Mouse (Mus musculus) embryonic facial prominence, embryonic 13.5 days (tissue): ENCODE measurements around the gene G6pc3. TPM values are rescaled to one million over a fixed set of nuclear protein-coding genes. Genes with fewer than 3 reads are reported as not detected.

Experiments used
- ATAC-seq: fragments of 200-750 bp; cut with Nextera tagmentation; 2 replicates; pipeline ENCODE4 v1.8.0; 2017; ENCODE audit warnings: low read depth; ENCODE audit not compliant: insufficient number of reproducible peaks, insufficient read depth, low FRiP score, low TSS enrichment
- H3K27ac ChIP-seq: fragments of 300-500 bp; sonication (generic); 2 replicates; pipeline ENCODE4 v1.5.1; 2015; ENCODE audit warnings: moderate library complexity, mild to moderate bottlenecking, inconsistent platforms
- H3K27me3 ChIP-seq: fragments of 300-500 bp; sonication (generic); 2 replicates; pipeline ENCODE4 v1.6.1; 2015; ENCODE audit warnings: mild to moderate bottlenecking, inconsistent platforms
- H3K36me3 ChIP-seq: fragments of 300-500 bp; sonication (generic); 2 replicates; pipeline ENCODE4 v1.6.1; 2015; ENCODE audit warnings: mild to moderate bottlenecking, inconsistent platforms
- H3K4me1 ChIP-seq: fragments of 300-500 bp; sonication (generic); 2 replicates; pipeline ENCODE4 v1.6.1; 2015; ENCODE audit warnings: inconsistent platforms
- H3K4me2 ChIP-seq: fragments of 300-500 bp; sonication (generic); 2 replicates; pipeline ENCODE4 v1.6.1; 2015; ENCODE audit warnings: moderate library complexity, mild to moderate bottlenecking, inconsistent platforms
- H3K4me3 ChIP-seq: fragments of 300-500 bp; sonication (generic); 2 replicates; pipeline ENCODE4 v1.5.1; 2015; ENCODE audit warnings: mild to moderate bottlenecking, inconsistent platforms
- H3K9ac ChIP-seq: fragments of 300-500 bp; sonication (generic); 2 replicates; pipeline ENCODE4 v1.6.1; 2015; ENCODE audit warnings: mild to moderate bottlenecking, inconsistent platforms
- H3K9me3 ChIP-seq: fragments of 300-500 bp; sonication (generic); 2 replicates; pipeline ENCODE4 v1.6.1; 2016; ENCODE audit warnings: inconsistent platforms
- WGBS: fragments of 180-500 bp; shearing (Covaris S2); methylation state at CpG from one replicate; pipeline ENCODE4 v1.1.7; 2015; ENCODE audit warnings: mixed read lengths; 5-methylcytosine and 5-hydroxymethylcytosine counted together
- polyA plus RNA-seq: library from polyadenylated mRNA; unstranded; fragments of >200 nt; fragmentation: Nextera tagmentation; extraction: Ambion mirVana; gene quantifications from 2 replicates; pipeline ENCODE4 v1.2.1, GENCODE M21; 2015

Gene G6pc3
- polyA plus RNA-seq, 1 experiment from 2014 or later, result 28.3 TPM

DNA sequence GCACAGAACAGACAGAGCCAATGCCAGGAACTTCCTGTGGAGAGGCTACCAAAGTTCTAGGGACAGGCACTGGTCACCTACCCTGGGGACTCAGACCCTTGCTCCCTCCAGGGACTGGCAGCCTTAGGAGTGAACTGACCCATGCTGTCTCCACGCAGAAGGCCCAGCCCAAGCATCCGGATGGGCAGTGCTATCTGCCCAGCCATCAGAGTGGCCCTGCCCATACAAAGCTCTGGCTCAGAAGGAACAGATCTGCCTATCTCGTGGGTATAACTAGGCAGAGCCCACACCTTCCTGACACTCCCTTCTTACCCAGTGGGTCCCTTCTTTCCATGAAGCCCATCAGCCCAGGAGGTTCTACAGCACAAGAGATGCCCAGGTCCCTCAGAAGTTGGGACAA is 20.8 kb downstream of the G6pc3 start:
- Histone ChIP-seq H3K4me3 (no peak overlapping the region), H3K4me1 (peaks cover 82% of the 10 kb centered on the region), H3K4me2 (no peak overlapping the region), H3K27ac (peak overlapping the region; percentile 81; the same call in 1 of the 2 replicates), H3K9me3 (no peaks in the 10 kb centered on the region), H3K9ac (0 out of 2 replicates have a peak overlapping the region, but pooled peaks have one; percentile 21), H3K36me3 (peaks cover 27% of the 10 kb centered on the region), H3K27me3 (no peaks in the 10 kb centered on the region)
- ATAC-seq, result no peak
- 61% methylated on average over 3 of the region's 3 CpGs for WGBS

GRCm38 (mm10) chr11:102211011-102211410 is 21.6 kb downstream of the G6pc3 start:
- Histone ChIP-seq H3K36me3 (peaks cover 20% of the 10 kb centered on the region), H3K9me3 (no peaks in the 10 kb centered on the region), H3K4me2 (no peak overlapping the region; the same call in 1 of the 2 replicates), H3K27ac (peak overlapping the region; percentile 83), H3K4me1 (peaks cover 90% of the 10 kb centered on the region), H3K9ac (0 out of 2 replicates have a peak overlapping the region, but pooled peaks have one; percentile 12), H3K4me3 (no peak overlapping the region), H3K27me3 (no peaks in the 10 kb centered on the region)
- WGBS, result 31% methylated on average over 5 of the region's 5 CpGs
- ATAC-seq, result no peak

- Histone ChIP-seq H3K4me3 (no peak overlapping the region), H3K9me3 (no peaks in the 10 kb centered on the region), H3K4me2 (peak overlapping the region; percentile 11; the same call in 1 of the 2 replicates), H3K27ac (peak overlapping the region; percentile 83), H3K36me3 (peaks cover 11% of the 10 kb centered on the region), H3K9ac (no peak overlapping the region), H3K27me3 (no peaks in the 10 kb centered on the region), H3K4me1 (peaks cover 93% of the 10 kb centered on the region)
- WGBS, result 51% methylated on average over 18 of the region's 18 CpGs
- no peak for ATAC-seq
Measured at GRCm38 (mm10) chr11:102211936-102212341, 22.5 kb downstream of the G6pc3 start.

GRCm38 (mm10) chr11:102214430-102215156 is 25.2 kb downstream of the G6pc3 start:
- no peak overlapping the region for H3K4me3 ChIP-seq
- no peak overlapping the region for H3K9ac ChIP-seq
- H3K27me3 ChIP-seq, result no peaks in the 10 kb centered on the region
- 57% methylated on average over 10 of the region's 10 CpGs for WGBS
- H3K27ac ChIP-seq, result peak overlapping the region; percentile 5; the same call in 1 of the 2 replicates
- H3K4me1 ChIP-seq, result peaks cover 94% of the 10 kb centered on the region
- H3K4me2 ChIP-seq, result peak overlapping the region; percentile 14; the same call in 1 of the 2 replicates
- peaks cover 19% of the 10 kb centered on the region for H3K36me3 ChIP-seq
- ATAC-seq, result no peak
- no peaks in the 10 kb centered on the region for H3K9me3 ChIP-seq

GRCm38 (mm10) chr11:102215511-102215910 is 26.1 kb downstream of the G6pc3 start:
- Histone ChIP-seq H3K36me3 (peaks cover 21% of the 10 kb centered on the region), H3K9me3 (no peaks in the 10 kb centered on the region), H3K4me3 (no peak overlapping the region), H3K4me1 (peaks cover 95% of the 10 kb centered on the region), H3K9ac (peak overlapping the region; percentile 40), H3K27me3 (no peaks in the 10 kb centered on the region), H3K4me2 (peak overlapping the region; percentile 93), H3K27ac (0 out of 2 replicates have a peak overlapping the region, but pooled peaks have one; percentile 5)
- no peak for ATAC-seq
- WGBS, result 49% methylated on average over 11 of the region's 11 CpGs

DNA sequence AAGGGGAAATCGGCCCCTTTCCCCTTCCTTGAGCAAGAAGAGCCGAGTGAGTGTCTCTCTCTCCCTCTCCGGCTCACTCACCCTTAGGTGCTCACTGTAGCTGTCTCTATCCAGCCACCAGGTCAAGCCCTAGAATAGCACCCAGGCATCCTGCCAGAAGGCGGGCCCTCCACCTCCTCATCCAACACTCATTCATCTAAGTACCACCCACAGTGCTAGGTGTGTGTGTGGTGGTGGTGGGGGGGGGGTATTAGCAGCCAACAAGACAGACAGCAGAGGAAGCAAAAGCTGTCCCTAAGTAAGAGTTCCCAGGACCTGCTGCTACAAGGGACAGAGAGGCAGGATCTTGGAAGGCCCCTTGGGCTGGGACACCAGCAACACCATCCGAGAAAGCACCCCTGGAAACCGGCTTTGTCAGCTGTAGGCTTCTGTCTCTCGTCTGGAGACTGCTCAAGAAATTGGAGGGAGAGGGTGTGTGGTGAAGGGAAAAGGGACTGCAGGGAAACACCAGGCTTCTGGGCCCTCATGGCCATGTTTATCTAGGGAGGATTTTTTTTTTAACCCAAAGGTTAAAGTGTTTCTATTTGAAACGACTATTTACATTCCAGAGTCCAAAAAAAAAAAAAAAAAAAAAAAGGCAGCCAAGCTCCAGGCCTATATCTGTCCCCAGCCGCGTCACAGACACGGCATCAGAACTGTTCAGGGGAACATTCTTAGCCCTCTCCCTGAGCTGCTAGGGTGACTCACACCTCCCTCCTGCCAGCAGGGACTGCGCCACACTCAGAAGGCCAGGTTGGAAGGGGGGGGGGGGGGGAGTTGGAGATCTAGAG is 26.9 kb downstream of the G6pc3 start:
- Histone ChIP-seq H3K4me2 (peak overlapping the region; percentile 93), H3K27me3 (no peaks in the 10 kb centered on the region), H3K36me3 (peaks cover 26% of the 10 kb centered on the region), H3K27ac (peak overlapping the region; percentile 88), H3K4me3 (peak overlapping the region; percentile 6; the same call in 1 of the 2 replicates), H3K4me1 (peaks cover 91% of the 10 kb centered on the region), H3K9ac (peak overlapping the region; percentile 40; the same call in 1 of the 2 replicates), H3K9me3 (no peaks in the 10 kb centered on the region)
- no peak for ATAC-seq
- whole genome bisulfite sequencing, result 45% methylated on average over 12 of the region's 12 CpGs

DNA sequence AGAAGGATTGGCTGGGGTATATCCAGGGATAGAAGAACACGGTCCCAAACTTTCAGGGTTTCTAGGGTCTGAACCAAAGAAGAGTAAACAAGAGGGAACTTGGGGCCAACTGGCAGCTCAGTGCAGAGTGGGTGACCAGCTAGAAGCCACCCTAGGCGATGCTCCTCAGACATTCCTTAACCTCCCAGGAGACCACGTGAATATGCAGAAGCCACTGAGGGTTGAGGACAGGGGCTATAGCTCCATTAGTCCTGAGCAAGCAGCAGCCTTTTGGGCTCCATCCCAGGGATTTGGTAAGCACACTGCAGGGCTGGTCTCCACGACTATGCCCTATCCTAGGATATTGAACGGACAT is 27.4 kb downstream of the G6pc3 start:
- Histone ChIP-seq H3K27me3 (no peaks in the 10 kb centered on the region), H3K27ac (peak overlapping the region; percentile 88), H3K4me2 (peak overlapping the region; percentile 93), H3K36me3 (peaks cover 32% of the 10 kb centered on the region), H3K9me3 (no peaks in the 10 kb centered on the region), H3K9ac (no peak overlapping the region), H3K4me1 (peaks cover 87% of the 10 kb centered on the region), H3K4me3 (peak overlapping the region; percentile 6; the same call in 1 of the 2 replicates)
- no peak for ATAC-seq
- WGBS, result 58% methylated on average over 5 of the region's 5 CpGs

DNA sequence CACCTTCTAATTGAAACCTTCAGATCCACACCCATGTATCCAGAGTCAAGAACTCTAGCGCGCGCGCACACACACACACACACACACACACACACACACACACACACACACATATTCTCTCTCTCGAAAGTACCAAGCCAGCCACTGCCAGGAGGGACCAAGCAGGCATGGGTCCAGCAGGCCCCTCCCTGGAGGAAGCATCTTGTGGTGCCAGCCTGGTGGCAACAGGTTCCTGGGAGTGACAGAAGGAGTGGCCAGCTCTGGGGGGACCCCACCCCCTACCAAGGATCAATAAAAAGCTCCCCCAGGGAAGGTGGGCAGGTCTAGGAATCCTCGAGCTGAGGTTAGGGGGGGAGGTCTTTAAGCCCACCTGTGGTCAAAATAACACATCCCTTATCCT is 28.0 kb downstream of the G6pc3 start:
- Histone ChIP-seq H3K4me1 (peaks cover 85% of the 10 kb centered on the region), H3K27me3 (no peaks in the 10 kb centered on the region), H3K36me3 (peaks cover 32% of the 10 kb centered on the region), H3K4me3 (peak overlapping the region; percentile 45), H3K9ac (peak overlapping the region; percentile 72; the same call in 1 of the 2 replicates), H3K9me3 (no peaks in the 10 kb centered on the region), H3K27ac (peak overlapping the region; percentile 88), H3K4me2 (peak overlapping the region; percentile 93)
- 67% methylated on average over 6 of the region's 6 CpGs for WGBS
- ATAC-seq, result no peak

DNA sequence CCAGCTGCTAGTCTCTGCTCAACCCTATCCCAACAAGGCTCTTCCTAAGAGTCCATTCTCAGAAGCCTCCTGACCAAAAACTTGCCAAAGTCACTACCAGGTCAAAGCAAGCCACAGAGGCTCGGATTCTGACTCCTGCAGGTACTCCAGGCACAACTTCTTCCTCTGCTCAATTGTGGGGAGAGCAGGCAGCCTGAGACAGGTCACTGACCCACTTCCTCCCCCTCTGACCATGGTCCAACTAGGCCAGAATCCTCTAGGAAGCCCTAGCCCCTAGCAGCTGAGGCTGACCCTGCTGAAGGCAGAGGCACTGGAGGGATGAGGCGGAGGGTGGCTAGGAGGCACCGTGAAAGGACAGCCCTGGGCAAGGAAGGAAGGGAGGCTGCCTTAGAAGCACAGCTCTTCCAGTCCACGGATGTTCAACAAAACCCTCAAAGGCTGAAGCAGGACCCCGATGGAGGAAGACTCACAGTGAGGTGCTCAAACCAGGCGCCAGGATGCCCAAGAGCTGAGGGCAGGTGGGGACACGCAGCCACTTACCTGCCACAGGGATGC is 28.5 kb downstream of the G6pc3 start:
- Histone ChIP-seq H3K4me1 (peaks cover 83% of the 10 kb centered on the region), H3K36me3 (peaks cover 32% of the 10 kb centered on the region), H3K4me2 (peak overlapping the region; percentile 93), H3K27me3 (no peaks in the 10 kb centered on the region), H3K9ac (peak overlapping the region; percentile 72), H3K9me3 (no peaks in the 10 kb centered on the region), H3K27ac (peak overlapping the region; percentile 88), H3K4me3 (peak overlapping the region; percentile 45)
- 56% methylated on average over 7 of the region's 7 CpGs for WGBS
- ATAC-seq, result no peak

GRCm38 (mm10) chr11:102218783-102219182 is 29.4 kb downstream of the G6pc3 start:
- peaks cover 28% of the 10 kb centered on the region for H3K36me3 ChIP-seq
- peak overlapping the region; percentile 72 for H3K9ac ChIP-seq
- peak overlapping the region; percentile 93 for H3K4me2 ChIP-seq
- no peaks in the 10 kb centered on the region for H3K9me3 ChIP-seq
- peaks cover 86% of the 10 kb centered on the region for H3K4me1 ChIP-seq
- H3K27me3 ChIP-seq, result no peaks in the 10 kb centered on the region
- peak; percentile 77 for ATAC-seq
- peak overlapping the region; percentile 45 for H3K4me3 ChIP-seq
- H3K27ac ChIP-seq, result peak overlapping the region; percentile 88
- 0% methylated on average over 10 of the region's 10 CpGs for WGBS

DNA sequence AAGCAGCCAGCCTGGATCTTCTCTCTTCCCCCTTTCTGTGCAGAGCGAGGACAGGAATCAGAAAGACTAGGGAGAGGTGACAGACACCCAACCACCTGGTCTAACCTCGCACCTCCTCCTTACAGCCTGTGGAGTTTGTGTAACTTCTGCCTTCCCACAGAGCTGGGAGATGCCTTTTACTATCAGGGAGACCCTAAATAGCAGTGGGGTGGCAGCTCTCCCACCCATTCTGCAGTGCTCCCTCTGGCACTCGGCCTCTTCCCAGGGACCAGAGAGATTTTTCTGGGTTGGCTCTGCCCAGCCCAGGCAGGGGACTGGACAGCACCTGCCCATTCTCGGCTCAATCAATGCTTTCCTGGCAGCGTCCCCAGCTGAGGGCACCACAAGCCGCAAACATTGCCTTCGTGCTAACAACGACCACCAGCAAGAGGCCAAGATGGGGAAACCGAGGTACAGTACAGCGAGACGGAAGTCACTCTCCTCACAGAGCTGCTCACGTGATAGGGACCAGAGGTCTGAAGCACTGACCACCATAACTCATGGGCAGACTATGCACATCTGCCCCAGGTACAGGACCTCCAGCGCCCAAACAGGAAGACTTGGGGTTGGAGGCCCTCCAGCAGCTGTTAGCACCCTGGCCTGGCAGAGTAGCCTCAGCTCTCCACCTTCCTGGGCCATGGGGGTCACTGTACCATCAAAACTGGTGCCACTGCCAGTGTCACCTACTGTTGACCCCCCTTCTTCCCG is 30.0 kb downstream of the G6pc3 start:
- Histone ChIP-seq H3K27me3 (no peaks in the 10 kb centered on the region), H3K9ac (peak overlapping the region; percentile 72), H3K36me3 (peaks cover 29% of the 10 kb centered on the region), H3K4me3 (peak overlapping the region; percentile 45), H3K4me2 (peak overlapping the region; percentile 93), H3K4me1 (peaks cover 85% of the 10 kb centered on the region), H3K27ac (peak overlapping the region; percentile 88), H3K9me3 (no peaks in the 10 kb centered on the region)
- no peak for ATAC-seq
- 71% methylated on average over 14 of the region's 14 CpGs for WGBS
